Mouse (Mus musculus): Measurements from ENCODE around the gene Slc31a2. TPM values are rescaled to one million over a fixed set of nuclear protein-coding genes. Genes with fewer than 3 reads are reported as not detected.
"Not testable (repeated sequence)": the region's sequence is repeated elsewhere in the genome, so short reads cannot be mapped to it uniquely, and the experiment has no call there.

Slc31a2 gene
- polyA plus RNA-seq, 1 experiment: 4.2 TPM

GRCm38 (mm10) chr4:62256931-62257330, 5.4 kb upstream of the Slc31a2 start:
- Histone ChIP-seq H3K36me3 (ENCODE audit: control insufficient read depth, insufficient read depth) (no peaks in the 10 kb centered on the region), H3K4me3 (no peak overlapping the region), H3K79me2 (ENCODE audit: control insufficient read depth, insufficient read depth) (no peaks in the 10 kb centered on the region), H3K27me3 (ENCODE audit: control insufficient read depth, insufficient read depth, insufficient read length) (no peaks in the 10 kb centered on the region), H3K4me2 (ENCODE audit: low read depth) (no peak overlapping the region), H3ac (ENCODE audit: control insufficient read depth, insufficient read length) (no peak overlapping the region)
- TF ChIP-seq POLR2A (IDR thresholded peaks at IDR 0.05; ENCODE audit: insufficient read length, low read depth) (no peak), REST (IDR thresholded peaks at IDR 0.05; ENCODE audit: insufficient read depth, insufficient read length) (peak; percentile 94)

DNA sequence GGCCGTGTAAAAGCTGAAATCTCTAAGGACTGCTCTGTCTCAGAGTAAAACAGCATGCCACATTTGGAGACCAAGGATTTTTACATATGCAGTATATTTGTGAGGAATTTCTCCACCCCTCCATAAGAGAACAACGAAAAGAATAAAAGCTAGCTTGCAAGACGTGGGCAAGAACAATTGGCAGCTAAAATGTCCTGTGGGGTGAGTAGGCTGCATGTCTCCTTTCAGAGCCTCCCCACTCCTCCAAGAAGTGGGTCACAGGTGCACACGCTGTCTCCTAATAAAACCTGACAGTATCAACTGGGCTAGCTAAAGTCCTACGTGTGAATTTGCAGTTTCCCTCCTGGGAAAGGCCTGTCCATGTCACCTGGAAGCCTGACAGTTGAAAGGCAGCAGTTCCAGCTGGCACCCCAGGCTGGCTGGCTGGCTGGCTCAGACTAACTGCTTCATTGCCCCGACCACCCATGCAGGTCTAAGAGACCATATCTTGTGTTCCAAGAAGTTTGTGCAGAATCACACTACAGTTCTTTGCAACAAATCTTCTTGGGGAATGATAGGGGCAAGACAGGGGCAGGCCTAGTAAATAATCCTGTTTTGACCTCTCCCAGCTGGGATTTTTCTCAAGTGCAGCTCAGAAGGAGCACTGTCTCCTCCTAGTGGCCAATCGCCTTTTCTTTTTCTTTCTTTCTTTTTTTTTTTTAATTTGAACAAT, 927 bp downstream of the Slc31a2 start:
- TF ChIP-seq TCF12 (IDR thresholded peaks at IDR 0.05; ENCODE audit: insufficient read depth, poor library complexity, severe bottlenecking) (no peak), REST (IDR thresholded peaks at IDR 0.05; ENCODE audit: insufficient read depth, insufficient read length) (no peak), USF1 (IDR thresholded peaks at IDR 0.05; ENCODE audit: low read depth) (no peak), POLR2AphosphoS2 (IDR thresholded peaks at IDR 0.05; ENCODE audit: insufficient read length, low read depth) (no peak), E2F4 (IDR thresholded peaks at IDR 0.05; ENCODE audit: insufficient read depth) (no peak), SRF (IDR thresholded peaks at IDR 0.05; ENCODE audit: control insufficient read depth, insufficient read length, low read depth) (no peak), MAX (IDR thresholded peaks at IDR 0.05; ENCODE audit: low read depth) (no peak), POLR2A (IDR thresholded peaks at IDR 0.05; ENCODE audit: insufficient read length, low read depth) (no peak), CEBPB (IDR thresholded peaks at IDR 0.05; ENCODE audit: insufficient read depth, poor library complexity, severe bottlenecking) (no peak), MYOG (IDR thresholded peaks at IDR 0.05; ENCODE audit: control insufficient read depth in 1 of 3, insufficient read depth in 1 of 3, insufficient read length in 2 of 3, low read depth in 2 of 3) (no peak)
- H3ac ChIP-seq (ENCODE audit: control insufficient read depth, insufficient read length): no peak overlapping the region
- H3K27me3 ChIP-seq (ENCODE audit: control insufficient read depth, insufficient read depth, insufficient read length): no peaks in the 10 kb centered on the region
- H3K79me2 ChIP-seq (ENCODE audit: control insufficient read depth, insufficient read depth): no peaks in the 10 kb centered on the region
- no peaks in the 10 kb centered on the region for H3K36me3 ChIP-seq (ENCODE audit: control insufficient read depth, insufficient read depth)
- no peak overlapping the region for H3K4me3 ChIP-seq
- no peak overlapping the region for H3K4me2 ChIP-seq (ENCODE audit: low read depth)

- H3K4me3 ChIP-seq: no peak overlapping the region
- H3K36me3 ChIP-seq (ENCODE audit: control insufficient read depth, insufficient read depth): no peaks in the 10 kb centered on the region
- TF ChIP-seq CEBPB (IDR thresholded peaks at IDR 0.05; ENCODE audit: insufficient read depth, poor library complexity, severe bottlenecking): peak; percentile 39; the same call in 1 of the 2 replicates
- TF ChIP-seq MYOD1 (IDR thresholded peaks at IDR 0.05; ENCODE audit: control insufficient read depth in 1 of 3, insufficient read length in 2 of 3, low read depth in 2 of 3): no peak
- no peak overlapping the region for H3ac ChIP-seq (ENCODE audit: control insufficient read depth, insufficient read length)
- no peaks in the 10 kb centered on the region for H3K79me2 ChIP-seq (ENCODE audit: control insufficient read depth, insufficient read depth)
- H3K27me3 ChIP-seq (ENCODE audit: control insufficient read depth, insufficient read depth, insufficient read length): no peaks in the 10 kb centered on the region
- no peak overlapping the region for H3K4me2 ChIP-seq (ENCODE audit: low read depth)
Measured at GRCm38 (mm10) chr4:62265154-62265836, 2.9 kb downstream of the Slc31a2 start.

- H3K4me2 ChIP-seq (ENCODE audit: low read depth); H3K4me3 ChIP-seq; H3K36me3 ChIP-seq (ENCODE audit: control insufficient read depth, insufficient read depth); H3K79me2 ChIP-seq (ENCODE audit: control insufficient read depth, insufficient read depth); H3K27me3 ChIP-seq (ENCODE audit: control insufficient read depth, insufficient read depth, insufficient read length); H3ac ChIP-seq (ENCODE audit: control insufficient read depth, insufficient read length): not testable (repeated sequence)
Measured at GRCm38 (mm10) chr4:62266016-62266415, 3.7 kb downstream of the Slc31a2 start.

DNA sequence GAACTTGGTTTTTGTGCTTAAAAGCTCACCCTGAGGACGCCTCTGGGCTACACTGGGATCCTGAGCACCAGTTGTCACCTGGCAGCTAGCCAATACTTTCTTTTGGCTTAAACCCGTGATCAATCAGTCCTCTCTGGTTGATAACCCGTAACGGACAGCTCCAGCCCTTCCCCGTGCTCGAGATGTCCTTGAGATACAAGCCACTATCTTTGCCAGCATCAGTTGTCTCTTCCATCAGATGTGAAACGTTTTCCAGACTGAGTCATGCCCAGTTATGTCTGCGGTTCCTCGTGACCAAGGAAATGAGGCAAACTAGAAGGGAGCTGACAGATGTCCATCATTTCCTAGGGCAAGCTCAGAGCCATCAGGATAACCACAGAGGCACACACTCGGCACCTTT, 4.7 kb downstream of the Slc31a2 start:
- Histone ChIP-seq H3K4me2 (ENCODE audit: low read depth) (no peak overlapping the region), H3K4me3 (no peak overlapping the region), H3K36me3 (ENCODE audit: control insufficient read depth, insufficient read depth) (no peaks in the 10 kb centered on the region), H3ac (ENCODE audit: control insufficient read depth, insufficient read length) (no peak overlapping the region), H3K79me2 (ENCODE audit: control insufficient read depth, insufficient read depth) (no peaks in the 10 kb centered on the region), H3K27me3 (ENCODE audit: control insufficient read depth, insufficient read depth, insufficient read length) (no peaks in the 10 kb centered on the region)
- no peak for TF ChIP-seq MYOG (IDR thresholded peaks at IDR 0.05; ENCODE audit: control insufficient read depth in 1 of 3, insufficient read depth in 1 of 3, insufficient read length in 2 of 3, low read depth in 2 of 3)
- TF ChIP-seq REST (IDR thresholded peaks at IDR 0.05; ENCODE audit: insufficient read depth, insufficient read length): no peak
- no peak for TF ChIP-seq POLR2AphosphoS2 (IDR thresholded peaks at IDR 0.05; ENCODE audit: insufficient read length, low read depth)
- no peak for TF ChIP-seq MAX (IDR thresholded peaks at IDR 0.05; ENCODE audit: low read depth)
- TF ChIP-seq TCF3 (IDR thresholded peaks at IDR 0.05; ENCODE audit: insufficient read length, low read depth): no peak
- no peak for TF ChIP-seq MYOD1 (IDR thresholded peaks at IDR 0.05; ENCODE audit: control insufficient read depth in 1 of 3, insufficient read length in 2 of 3, low read depth in 2 of 3)
- TF ChIP-seq TCF12 (IDR thresholded peaks at IDR 0.05; ENCODE audit: insufficient read depth, poor library complexity, severe bottlenecking): no peak
- no peak for TF ChIP-seq USF1 (IDR thresholded peaks at IDR 0.05; ENCODE audit: low read depth)
- no peak for TF ChIP-seq E2F4 (IDR thresholded peaks at IDR 0.05; ENCODE audit: insufficient read depth)
- no peak for TF ChIP-seq SRF (IDR thresholded peaks at IDR 0.05; ENCODE audit: control insufficient read depth, insufficient read length, low read depth)
- TF ChIP-seq CEBPB (IDR thresholded peaks at IDR 0.05; ENCODE audit: insufficient read depth, poor library complexity, severe bottlenecking): no peak
- TF ChIP-seq POLR2A (IDR thresholded peaks at IDR 0.05; ENCODE audit: insufficient read length, low read depth): no peak
